In the genomic region with DNA sequence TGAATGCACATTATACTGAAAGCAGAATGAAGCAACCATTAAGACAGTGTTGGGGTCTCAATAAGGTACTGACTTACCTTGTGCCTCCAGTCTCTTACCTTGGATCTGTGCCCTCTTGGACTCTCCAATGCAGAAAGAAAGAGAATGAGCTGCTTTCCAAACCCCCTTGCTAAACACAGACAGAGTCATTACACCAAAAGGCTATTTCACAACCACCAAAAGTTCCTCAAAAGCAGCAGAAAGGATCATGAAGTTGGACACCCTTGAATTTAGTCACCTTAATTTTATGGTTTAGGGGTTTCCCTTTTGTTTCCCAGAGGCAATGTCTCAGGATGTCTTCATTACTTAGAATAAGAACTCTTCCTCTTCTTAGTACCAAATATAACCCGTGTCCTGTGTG, we compare ENCODE assay signal across 28 mouse cellular contexts. TPM values are rescaled to one million over a fixed set of nuclear protein-coding genes. Genes with fewer than 3 reads are reported as not detected.
A peak's percentile ranks its signal among the peaks of the same experiment; 100 is the strongest.
DNase-seq lines count a peak whose midpoint lies in the region; ATAC-seq lines count a peak whose summit lies in the region.
"Had no signal": no experiment of that assay in that cellular context is flagged by ENCODE, and none has a peak within 500 bp of the region (broad histone marks: within the 10 kb centered on the region; RNA-seq: fewer than 3 reads in every experiment).

No protein-coding gene starts in this region.

- no peak overlapping the region for H3K4me2 ChIP-seq in midbrain, embryonic 11.5 days
- H3K4me2 ChIP-seq in midbrain, embryonic 16.5 days (ENCODE audit: low read length): no peak overlapping the region
- no peak overlapping the region for H3K4me2 ChIP-seq in hindbrain, embryonic 14.5 days (replicated peaks)
- H3K4me2 ChIP-seq: embryonic facial prominence, embryonic 13.5 days; embryonic facial prominence, embryonic 15.5 days; forebrain, embryonic 12.5 days had no signal

- H3K9ac ChIP-seq in midbrain, embryonic 11.5 days (ENCODE audit: low read length): no peak overlapping the region
- H3K9ac ChIP-seq in midbrain, embryonic 16.5 days (ENCODE audit: low read depth, low read length): no peak overlapping the region
- no peak overlapping the region for H3K9ac ChIP-seq in hindbrain, embryonic 14.5 days
- H3K9ac ChIP-seq: embryonic facial prominence, embryonic 13.5 days; embryonic facial prominence, embryonic 15.5 days; forebrain, embryonic 12.5 days had no signal

- no peaks in the 10 kb centered on the region for H3K9me3 ChIP-seq in midbrain, embryonic 11.5 days (ENCODE audit: control insufficient read depth, low read length)
- no peaks in the 10 kb centered on the region for H3K9me3 ChIP-seq in midbrain, embryonic 16.5 days (replicated peaks; ENCODE audit: control insufficient read depth, low read length, poor library complexity, severe bottlenecking)
- H3K9me3 ChIP-seq in hindbrain, embryonic 14.5 days (ENCODE audit: control insufficient read depth, low read length): no peaks in the 10 kb centered on the region
- H3K9me3 ChIP-seq: embryonic facial prominence, embryonic 13.5 days; embryonic facial prominence, embryonic 15.5 days; forebrain, embryonic 10.5 days; forebrain, embryonic 12.5 days; G1E had no signal

- DNase-seq in midbrain, embryonic 11.5 days (ENCODE audit: low spot score, missing footprints): peak; percentile 2
- no peak for DNase-seq in cerebellum, adult 9-11 months
- DNase-seq in hindbrain, embryonic 14.5 days (ENCODE audit: low spot score): no peak
- DNase-seq: adrenal gland, adult 8-10 months; adrenal gland, postnatal 14 days; adrenal gland, postnatal 36 days; B cell, adult 2 months; cerebellum, adult 11-12 months; cerebellum, adult 9-10 months; cerebellum, postnatal 14 days; cerebellum, postnatal 36 days; embryo, embryonic 11 days had no signal

- H3K4me1 ChIP-seq in midbrain, embryonic 11.5 days (ENCODE audit: control insufficient read depth, insufficient read depth, low read length): peaks cover 4% of the 10 kb centered on the region; the same call in 1 of the 2 replicates
- peaks cover 1% of the 10 kb centered on the region for H3K4me1 ChIP-seq in midbrain, embryonic 16.5 days (ENCODE audit: control insufficient read depth, insufficient read depth, low read length)
- H3K4me1 ChIP-seq in hindbrain, embryonic 14.5 days (replicated peaks; ENCODE audit: control insufficient read depth, insufficient read depth, low read length): peaks cover under 1% of the 10 kb centered on the region; the same call in 1 of the 2 replicates
- H3K4me1 ChIP-seq: embryonic facial prominence, embryonic 15.5 days had no signal

- no peak for ATAC-seq in midbrain, embryonic 11.5 days (ENCODE audit: low FRiP score)
- ATAC-seq in midbrain, embryonic 16.5 days: no peak
- peak; percentile 55 for ATAC-seq in granulocyte monocyte progenitor cell, adult 5-6 weeks (replicated peaks; ENCODE audit: poor library complexity, severe bottlenecking)
- ATAC-seq in megakaryocyte progenitor cell, adult 5-6 weeks (replicated peaks; ENCODE audit: poor library complexity): peak; percentile 66
- ATAC-seq in hindbrain, embryonic 14.5 days (ENCODE audit: low FRiP score): no peak
- ATAC-seq: activated CD4-positive, CD25-positive, alpha-beta regulatory T cell, adult 4 months; CD4-positive, CD25-positive, alpha-beta regulatory T cell, adult 4 months; forebrain, embryonic 14.5 days; forebrain, embryonic 16.5 days; Patski had no signal

- H3K36me3 ChIP-seq in midbrain, embryonic 11.5 days (ENCODE audit: control insufficient read depth, insufficient read depth, low read length): no peaks in the 10 kb centered on the region
- H3K36me3 ChIP-seq in midbrain, embryonic 16.5 days (ENCODE audit: control insufficient read depth, insufficient read depth, low read length): no peaks in the 10 kb centered on the region
- no peaks in the 10 kb centered on the region for H3K36me3 ChIP-seq in hindbrain, embryonic 14.5 days (replicated peaks; ENCODE audit: control insufficient read depth, insufficient read depth)
- H3K36me3 ChIP-seq: embryonic facial prominence, embryonic 13.5 days; embryonic facial prominence, embryonic 15.5 days; G1E had no signal

- H3K4me3 ChIP-seq in midbrain, embryonic 11.5 days (ENCODE audit: low read depth, low read length): no peak overlapping the region
- no peak overlapping the region for H3K4me3 ChIP-seq in midbrain, embryonic 16.5 days (ENCODE audit: low read depth, low read length)
- no peak overlapping the region for H3K4me3 ChIP-seq in hindbrain, embryonic 14.5 days (replicated peaks; ENCODE audit: low read length)
- H3K4me3 ChIP-seq: embryonic facial prominence, embryonic 13.5 days; embryonic facial prominence, embryonic 15.5 days; erythroblast, embryonic 14.5 days; forebrain, embryonic 10.5 days; forebrain, embryonic 12.5 days had no signal

- no peak overlapping the region for H3K27ac ChIP-seq in midbrain, embryonic 11.5 days (ENCODE audit: low read depth, low read length)
- no peak overlapping the region for H3K27ac ChIP-seq in midbrain, embryonic 16.5 days (ENCODE audit: low read length)
- no peak overlapping the region for H3K27ac ChIP-seq in hindbrain, embryonic 14.5 days
- H3K27ac ChIP-seq: embryonic facial prominence, embryonic 13.5 days; embryonic facial prominence, embryonic 15.5 days; forebrain, embryonic 10.5 days; forebrain, embryonic 12.5 days had no signal

- H3K27me3 ChIP-seq in midbrain, embryonic 11.5 days (ENCODE audit: control insufficient read depth, insufficient read depth, low read length): no peaks in the 10 kb centered on the region
- H3K27me3 ChIP-seq in midbrain, embryonic 16.5 days (ENCODE audit: control insufficient read depth, insufficient read depth, low read depth, low read length): no peaks in the 10 kb centered on the region
- H3K27me3 ChIP-seq in hindbrain, embryonic 14.5 days (ENCODE audit: control insufficient read depth, insufficient read depth, low read length): no peaks in the 10 kb centered on the region
- H3K27me3 ChIP-seq: CH12.LX; embryonic facial prominence, embryonic 13.5 days; embryonic facial prominence, embryonic 15.5 days; forebrain, embryonic 12.5 days had no signal

- 92% methylated on average over 1 of the region's 1 CpGs for WGBS in midbrain, embryonic 11.5 days
- WGBS in midbrain, embryonic 16.5 days: 79% methylated on average over 1 of the region's 1 CpGs
- 83% methylated on average over 1 of the region's 1 CpGs for whole genome bisulfite sequencing in hindbrain, embryonic 14.5 days

RNA-seq across cellular contexts. Expression of a gene that starts 52.1 kb away (rescaled TPM):
- polyA plus RNA-seq in midbrain, embryonic 11.5 days (2014; fragmentation: Nextera tagmentation; extraction: Ambion mirVana): 46.9 and 54.6 TPM in 2 replicates
- 9.6 and 10.2 TPM in 2 replicates for polyA plus RNA-seq in midbrain, embryonic 16.5 days (2015; fragmentation: Nextera tagmentation; extraction: Ambion mirVana)
- not detected in 2 replicates for total RNA-seq in granulocyte monocyte progenitor cell, adult 5-6 weeks (2014; fragmentation: Nextera tagmentation)
- not detected in 2 replicates for total RNA-seq in granulocyte monocyte progenitor cell, adult 5-6 weeks (2017)
- total RNA-seq in megakaryocyte progenitor cell, adult 5-6 weeks (2015): not detected in 2 replicates
- total RNA-seq in megakaryocyte progenitor cell, adult 5-6 weeks (2017): not detected in 2 replicates
- polyA plus RNA-seq in hindbrain, embryonic 14.5 days (2014; fragmentation: Nextera tagmentation; extraction: Ambion mirVana): 5.9 and 6.4 TPM in 2 replicates
- total RNA-seq: common myeloid progenitor, adult 5-6 weeks had no signal
- polyA plus RNA-seq: activated CD4-positive, CD25-positive, alpha-beta regulatory T cell, adult 4 months; erythroblast, embryonic 14.5 days; G1E; Patski had no signal

Comparison
In these comparisons a context has a peak if more than half of its experiments do, and no peak if none do; other contexts are left out.
1. ATAC-seq: peak in granulocyte monocyte progenitor cell, adult 5-6 weeks (single experiment) and megakaryocyte progenitor cell, adult 5-6 weeks (single experiment); none in midbrain, embryonic 11.5 days (single experiment), midbrain, embryonic 16.5 days (single experiment) and hindbrain, embryonic 14.5 days (single experiment).